Mouse (Mus musculus) 3T3-L1 (cell line): ENCODE measurements around the gene Atp6v0a2.
"Not testable (repeated sequence)": the region's sequence is repeated elsewhere in the genome, so short reads cannot be mapped to it uniquely, and the experiment has no call there.

Experiments used
- DNase-seq: peaks from one replicate; pipeline ENCODE4 v3.0.0-alpha.2; 2015; ENCODE audit warnings: low read depth, low spot score

Atp6v0a2 gene

GRCm38 (mm10) chr5:124628448-124629363 is at the start of gene Atp6v0a2:
Atp6v0a2 (plus strand) TSS chr5:124628576.
- peak; percentile 92 for DNase-seq

- DNase-seq, result peak; percentile 89
Observed at GRCm38 (mm10) chr5:124578633-124579317, 49.6 kb upstream of the Atp6v0a2 start, which contains the start of the genes Eif2b1 and Gtf2h3. Eif2b1 (minus strand) TSS chr5:124579131. Gtf2h3 (plus strand) TSS chr5:124579140.

GRCm38 (mm10) chr5:124582515-124582914 is 45.9 kb upstream of the Atp6v0a2 start:
- DNase-seq, result no peak

- no peak for DNase-seq
Observed at GRCm38 (mm10) chr5:124592768-124593167, 35.6 kb upstream of the Atp6v0a2 start.

GRCm38 (mm10) chr5:124598224-124599174 is 29.9 kb upstream of the Atp6v0a2 start:
- DNase-seq, result peak; percentile 100

GRCm38 (mm10) chr5:124599726-124600125 is 28.6 kb upstream of the Atp6v0a2 start:
- DNase-seq, result not testable (repeated sequence)

GRCm38 (mm10) chr5:124602349-124602748 is 26.0 kb upstream of the Atp6v0a2 start:
- peak; percentile 78 for DNase-seq

GRCm38 (mm10) chr5:124604296-124604695 is 24.1 kb upstream of the Atp6v0a2 start:
- no peak for DNase-seq

- no peak for DNase-seq
Observed at GRCm38 (mm10) chr5:124605041-124605622, 23.2 kb upstream of the Atp6v0a2 start.

GRCm38 (mm10) chr5:124610965-124611364 is 17.4 kb upstream of the Atp6v0a2 start:
- no peak for DNase-seq

GRCm38 (mm10) chr5:124614709-124615108 is 13.7 kb upstream of the Atp6v0a2 start:
- no peak for DNase-seq

GRCm38 (mm10) chr5:124618711-124619110 is 9.7 kb upstream of the Atp6v0a2 start:
- DNase-seq, result no peak

- DNase-seq, result no peak
Observed at GRCm38 (mm10) chr5:124621362-124621761, 7.0 kb upstream of the Atp6v0a2 start.

- DNase-seq, result no peak
Observed at GRCm38 (mm10) chr5:124622890-124623289, 5.5 kb upstream of the Atp6v0a2 start.

- no peak for DNase-seq
Observed at GRCm38 (mm10) chr5:124624291-124624690, 4.1 kb upstream of the Atp6v0a2 start.

GRCm38 (mm10) chr5:124629641-124630040 is 1.3 kb downstream of the Atp6v0a2 start:
- no peak for DNase-seq

- DNase-seq, result no peak
Observed at GRCm38 (mm10) chr5:124631685-124632084, 3.3 kb downstream of the Atp6v0a2 start.

- DNase-seq, result no peak
Observed at GRCm38 (mm10) chr5:124632461-124632860, 4.1 kb downstream of the Atp6v0a2 start.

GRCm38 (mm10) chr5:124633425-124633824 is 5.0 kb downstream of the Atp6v0a2 start:
- no peak for DNase-seq

- peak; percentile 69 for DNase-seq
Observed at GRCm38 (mm10) chr5:124635068-124635467, 6.7 kb downstream of the Atp6v0a2 start.

- no peak for DNase-seq
Observed at GRCm38 (mm10) chr5:124636139-124636538, 7.8 kb downstream of the Atp6v0a2 start.
